Mouse (Mus musculus) embryonic fibroblast, embryonic 13.5 days (primary cell): ENCODE data around the gene Celf2.

ENCODE experiments used
- CTCF ChIP-seq: IDR thresholded peaks from 2 replicates; pipeline ENCODE4 v1.5.1; 2011; ENCODE audit warnings: mild to moderate bottlenecking, control low read depth, low read length, moderate library complexity, borderline replicate concordance; ENCODE audit not compliant: insufficient read depth
- POLR2A ChIP-seq: IDR thresholded peaks from 2 replicates; pipeline ENCODE4 v1.6.1; 2011; ENCODE audit warnings: low read depth, mild to moderate bottlenecking, control low read depth, low read length, moderate library complexity

- TF ChIP-seq CTCF (no peak), POLR2A (no peak)
Measured at GRCm38 (mm10) chr2:7555144-7555892, 46.0 kb upstream of the Celf2 start.
